Mouse (Mus musculus) embryonic fibroblast, embryonic 13.5 days (primary cell): Measurements from ENCODE around the gene Rnf181. TPM values are rescaled to one million over a fixed set of nuclear protein-coding genes. Genes with fewer than 3 reads are reported as not detected.
A peak's percentile ranks its signal among the peaks of the same experiment; 100 is the strongest.

Experiments
- H3K27ac ChIP-seq: 2 replicates; pipeline ENCODE4 v1.5.1; 2012; ENCODE audit warnings: low read length, control low read depth, inconsistent platforms; ENCODE audit not compliant: insufficient read depth
- H3K4me1 ChIP-seq: 2 replicates; pipeline ENCODE4 v1.6.1; 2011; ENCODE audit warnings: low read length; ENCODE audit not compliant: control insufficient read depth, insufficient read depth
- H3K4me3 ChIP-seq: 2 replicates; pipeline ENCODE4 v1.5.1; 2011; ENCODE audit warnings: mild to moderate bottlenecking, control low read depth, low read length; ENCODE audit not compliant: insufficient read depth
- CTCF ChIP-seq: IDR thresholded peaks from 2 replicates; pipeline ENCODE4 v1.5.1; 2011; ENCODE audit warnings: mild to moderate bottlenecking, control low read depth, low read length, moderate library complexity, borderline replicate concordance; ENCODE audit not compliant: insufficient read depth
- POLR2A ChIP-seq: IDR thresholded peaks from 2 replicates; pipeline ENCODE4 v1.6.1; 2011; ENCODE audit warnings: low read depth, mild to moderate bottlenecking, control low read depth, low read length, moderate library complexity
- polyA plus RNA-seq: library from polyadenylated mRNA; stranded (reverse); fragments of >200 nt; gene quantifications from 2 replicates; pipeline ENCODE4 v1.2.4, GENCODE M21; 2011; ENCODE audit warnings: low read depth; ENCODE audit not compliant: missing spikeins, insufficient read length

Rnf181 gene
- polyA plus RNA-seq, 1 experiment, result 80.0 TPM

- TF ChIP-seq POLR2A (peak; percentile 92), CTCF (no peak)
- peaks cover 6% of the 10 kb centered on the region for H3K4me1 ChIP-seq
- peak within 1 kb of the TSS; percentile 93 for H3K4me3 ChIP-seq
- H3K27ac ChIP-seq, result peak within 1 kb of the TSS; percentile 79
Measured at GRCm38 (mm10) chr6:72345074-72345567, 21.6 kb downstream of the Rnf181 start, which contains the start of gene Usp39. TSS of gene Usp39 (minus strand) at chr6:72345184.

DNA sequence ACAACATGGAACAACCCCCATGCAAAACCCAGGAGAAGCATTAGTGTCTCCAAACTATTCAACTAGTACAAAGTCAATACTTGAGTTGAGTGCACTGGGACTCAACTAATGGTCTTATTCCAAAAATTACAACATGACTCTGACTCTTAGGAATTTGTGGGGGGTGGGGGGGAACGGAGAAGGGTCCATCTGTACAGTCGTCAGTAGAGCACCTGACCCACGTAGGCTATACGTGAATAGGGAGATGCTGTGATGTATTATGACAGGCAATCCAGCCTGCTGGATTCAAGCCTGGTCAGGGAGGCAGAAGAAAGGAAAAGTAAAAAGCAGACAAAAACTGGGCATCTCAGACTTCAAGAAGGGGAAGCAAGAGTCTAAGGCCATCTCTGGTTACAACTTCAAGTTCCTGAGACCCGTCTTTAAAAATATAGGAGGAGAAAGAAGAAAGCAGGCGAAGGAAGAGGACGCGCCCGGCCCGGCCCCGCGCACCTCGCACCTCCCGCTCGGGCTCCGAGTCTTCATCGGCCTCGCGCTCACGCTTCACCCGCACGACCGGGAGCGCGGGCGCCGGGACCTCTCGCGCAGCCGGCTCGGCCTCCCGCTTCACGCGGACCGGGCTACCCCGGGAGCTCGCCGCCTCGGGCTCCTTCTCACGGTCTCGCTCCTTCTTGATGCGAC is 22.2 kb downstream of the Rnf181 start:
- H3K27ac ChIP-seq, result peak overlapping the region; percentile 36
- H3K4me3 ChIP-seq, result peak overlapping the region; percentile 93
- TF ChIP-seq CTCF (no peak), POLR2A (no peak)
- H3K4me1 ChIP-seq, result peaks cover 6% of the 10 kb centered on the region

GRCm38 (mm10) chr6:72340481-72340880 is 26.3 kb downstream of the Rnf181 start:
- H3K4me1 ChIP-seq, result peaks cover 2% of the 10 kb centered on the region; the same call in 1 of the 2 replicates
- no peak overlapping the region for H3K27ac ChIP-seq
- no peak overlapping the region for H3K4me3 ChIP-seq
- TF ChIP-seq POLR2A, result no peak
- no peak for TF ChIP-seq CTCF

DNA sequence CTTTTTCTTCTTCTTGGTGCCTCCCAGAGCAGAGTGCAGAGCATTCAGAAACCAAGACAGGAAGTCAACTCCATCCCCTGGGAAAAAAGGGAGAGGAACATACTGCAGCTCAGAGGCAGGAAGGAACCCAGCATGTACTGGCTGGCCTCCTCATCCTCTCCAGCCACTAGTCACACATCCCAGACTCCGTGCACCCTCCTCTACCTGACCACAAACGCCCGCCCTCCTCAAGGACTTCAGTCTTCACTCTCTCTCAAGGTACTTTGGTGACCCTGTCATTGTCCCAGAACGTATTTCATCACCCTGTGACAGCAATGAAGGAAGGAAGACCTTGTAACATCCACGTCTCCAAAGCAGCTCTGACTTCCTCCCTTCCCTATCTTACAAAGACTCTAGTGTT is 33.6 kb downstream of the Rnf181 start:
- H3K27ac ChIP-seq, result no peak overlapping the region
- TF ChIP-seq POLR2A (no peak), CTCF (no peak)
- no peak overlapping the region for H3K4me3 ChIP-seq
- H3K4me1 ChIP-seq, result no peaks in the 10 kb centered on the region

DNA sequence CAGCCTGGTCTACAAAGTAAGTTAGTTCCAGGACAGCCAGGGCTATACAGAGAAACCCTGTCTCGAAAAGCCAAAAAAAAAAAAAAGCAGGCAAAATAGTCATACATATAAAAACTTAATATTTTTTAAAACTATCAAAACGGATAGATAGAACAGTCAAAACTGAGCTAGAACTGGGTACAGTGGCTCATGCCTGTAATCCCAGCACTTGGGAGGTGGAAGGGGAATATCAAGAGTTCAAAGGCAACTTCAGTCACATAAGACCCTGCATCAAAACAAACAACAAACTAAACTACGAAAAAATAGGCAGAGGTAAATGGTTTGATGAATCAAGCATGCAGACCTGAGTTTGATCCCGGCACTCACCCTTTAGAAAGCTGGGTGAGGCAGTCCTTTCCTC is 36.6 kb downstream of the Rnf181 start:
- no peak overlapping the region for H3K27ac ChIP-seq
- TF ChIP-seq POLR2A (no peak), CTCF (no peak)
- no peak overlapping the region for H3K4me3 ChIP-seq
- H3K4me1 ChIP-seq, result no peaks in the 10 kb centered on the region

- no peak overlapping the region for H3K4me3 ChIP-seq
- TF ChIP-seq POLR2A (no peak), CTCF (no peak)
- no peak overlapping the region for H3K27ac ChIP-seq
- no peaks in the 10 kb centered on the region for H3K4me1 ChIP-seq
Measured at GRCm38 (mm10) chr6:72329019-72329418, 37.7 kb downstream of the Rnf181 start.

- no peak for TF ChIP-seq POLR2A
- TF ChIP-seq CTCF, result no peak
- Histone ChIP-seq H3K4me3 (no peak overlapping the region), H3K27ac (no peak overlapping the region), H3K4me1 (no peaks in the 10 kb centered on the region)
Measured at GRCm38 (mm10) chr6:72326274-72326673, 40.5 kb downstream of the Rnf181 start.

DNA sequence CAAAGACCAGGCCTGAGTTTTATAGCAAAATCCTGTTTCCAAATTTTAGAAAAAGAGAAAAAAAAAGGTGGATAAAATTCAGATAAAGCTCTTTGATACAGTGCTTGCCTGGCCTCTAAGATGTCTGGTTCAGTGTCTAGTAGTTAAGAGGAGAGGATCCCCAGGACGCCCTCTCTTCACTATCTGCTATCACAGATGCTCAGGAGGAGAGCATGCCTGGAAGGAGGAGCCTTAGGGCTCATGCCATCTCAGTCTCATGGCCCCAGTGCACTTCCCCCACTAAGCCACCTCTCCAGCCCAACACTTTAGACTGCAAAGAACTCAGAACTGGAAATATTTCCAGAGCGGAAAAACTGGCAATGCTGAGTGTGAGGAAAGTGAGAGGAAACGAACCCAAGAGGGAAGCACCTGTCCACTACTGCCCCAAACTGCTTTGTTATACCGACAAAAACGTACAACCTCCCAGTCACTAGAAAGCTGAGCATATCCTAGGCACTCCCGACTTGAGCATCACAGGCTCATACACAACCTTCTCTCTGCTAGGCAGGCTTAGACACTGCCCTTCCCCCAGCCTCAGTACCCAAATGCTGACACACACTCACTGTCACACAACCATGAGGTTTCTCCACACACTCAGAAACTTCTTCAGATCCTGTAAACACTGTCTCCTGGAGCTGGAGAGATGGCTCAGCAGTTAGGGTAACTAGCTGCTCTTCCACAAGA is 42.8 kb downstream of the Rnf181 start:
- Histone ChIP-seq H3K4me3 (no peak overlapping the region), H3K4me1 (no peaks in the 10 kb centered on the region), H3K27ac (no peak overlapping the region)
- no peak for TF ChIP-seq POLR2A
- no peak for TF ChIP-seq CTCF

GRCm38 (mm10) chr6:72322936-72323335 is 43.8 kb downstream of the Rnf181 start:
- TF ChIP-seq CTCF (no peak), POLR2A (no peak)
- H3K4me1 ChIP-seq, result no peaks in the 10 kb centered on the region
- no peak overlapping the region for H3K4me3 ChIP-seq
- H3K27ac ChIP-seq, result no peak overlapping the region

GRCm38 (mm10) chr6:72319019-72319418 is 47.7 kb downstream of the Rnf181 start:
- TF ChIP-seq CTCF, result 0 out of 2 replicates have a peak, but pooled peaks have one; percentile 13
- no peak for TF ChIP-seq POLR2A
- no peaks in the 10 kb centered on the region for H3K4me1 ChIP-seq
- H3K4me3 ChIP-seq, result no peak overlapping the region
- no peak overlapping the region for H3K27ac ChIP-seq
